Mouse (Mus musculus) E14TG2a.4 (cell line): ENCODE data around the gene Foxl1.

Source experiments
- H3K27me3 ChIP-seq: 2 replicates; pipeline ENCODE4 v1.6.1; 2014; ENCODE audit warnings: low read length, control low read depth; ENCODE audit not compliant: insufficient read depth
- H3K36me3 ChIP-seq: 2 replicates; pipeline ENCODE4 v1.6.1; 2014; ENCODE audit warnings: low read length, control low read depth; ENCODE audit not compliant: insufficient read depth
- H3K4me1 ChIP-seq: replicated peaks from 2 replicates; pipeline ENCODE4 v1.6.1; 2014; ENCODE audit warnings: low read depth, low read length, control low read depth
- H3K4me3 ChIP-seq: replicated peaks from 2 replicates; pipeline ENCODE4 v1.5.1; 2014; ENCODE audit warnings: mild to moderate bottlenecking, low read length
- H3K9me3 ChIP-seq: 2 replicates; pipeline ENCODE4 v1.6.1; 2014; ENCODE audit warnings: low read length, control low read depth
- CTCF ChIP-seq: conservative IDR thresholded peaks from 2 replicates; pipeline ENCODE4 v1.5.1; 2014; ENCODE audit warnings: low read length
- NANOG ChIP-seq: IDR thresholded peaks from 2 replicates; pipeline ENCODE4 v1.6.1; 2014; ENCODE audit warnings: borderline replicate concordance, low read length, mixed read lengths
- POU5F1 ChIP-seq: IDR thresholded peaks from 2 replicates; pipeline ENCODE4 v1.6.1; 2014; ENCODE audit warnings: low read length, borderline replicate concordance

Gene Foxl1

GRCm38 (mm10) chr8:121126694-121127093 lies 1.0 kb upstream of the Foxl1 start:
- peaks cover 96% of the 10 kb centered on the region for H3K27me3 ChIP-seq
- no peaks in the 10 kb centered on the region for H3K36me3 ChIP-seq
- H3K4me1 ChIP-seq = peaks cover 37% of the 10 kb centered on the region
- H3K9me3 ChIP-seq = peaks cover 9% of the 10 kb centered on the region
- TF ChIP-seq POU5F1 = no peak
- no peak for TF ChIP-seq CTCF
- no peak for TF ChIP-seq NANOG
- H3K4me3 ChIP-seq = no peak overlapping the region

GRCm38 (mm10) chr8:121127291-121127701 lies 444 bp upstream of the Foxl1 start:
- Histone ChIP-seq H3K4me1 (peaks cover 37% of the 10 kb centered on the region), H3K36me3 (no peaks in the 10 kb centered on the region), H3K9me3 (peaks cover 9% of the 10 kb centered on the region), H3K27me3 (peaks cover 94% of the 10 kb centered on the region), H3K4me3 (no peak overlapping the region)
- TF ChIP-seq POU5F1 = no peak
- no peak for TF ChIP-seq NANOG
- TF ChIP-seq CTCF = no peak

GRCm38 (mm10) chr8:121128531-121129264 lies 958 bp downstream of the Foxl1 start:
- Histone ChIP-seq H3K36me3 (no peaks in the 10 kb centered on the region), H3K9me3 (peaks cover under 1% of the 10 kb centered on the region; the same call in 1 of the 2 replicates), H3K27me3 (peaks cover 80% of the 10 kb centered on the region), H3K4me1 (peaks cover 31% of the 10 kb centered on the region), H3K4me3 (peak overlapping the region; percentile 62)
- TF ChIP-seq POU5F1 (no peak), NANOG (no peak), CTCF (no peak)

GRCm38 (mm10) chr8:121129265-121129940 lies 1.7 kb downstream of the Foxl1 start:
- H3K36me3 ChIP-seq = no peaks in the 10 kb centered on the region
- H3K4me3 ChIP-seq = peak overlapping the region; percentile 62
- TF ChIP-seq CTCF (no peak), POU5F1 (no peak), NANOG (no peak)
- H3K4me1 ChIP-seq = peaks cover 27% of the 10 kb centered on the region
- peaks cover 81% of the 10 kb centered on the region for H3K27me3 ChIP-seq
- no peaks in the 10 kb centered on the region for H3K9me3 ChIP-seq

GRCm38 (mm10) chr8:121130522-121130921 lies 2.8 kb downstream of the Foxl1 start:
- TF ChIP-seq NANOG (no peak), CTCF (peak; percentile 66)
- Histone ChIP-seq H3K36me3 (no peaks in the 10 kb centered on the region), H3K9me3 (no peaks in the 10 kb centered on the region)

GRCm38 (mm10) chr8:121132961-121133513 lies 5.3 kb downstream of the Foxl1 start:
- TF ChIP-seq NANOG = no peak
- H3K4me3 ChIP-seq = no peak overlapping the region
- H3K27me3 ChIP-seq = peaks cover 57% of the 10 kb centered on the region
- H3K4me1 ChIP-seq = peaks cover 17% of the 10 kb centered on the region
- no peaks in the 10 kb centered on the region for H3K36me3 ChIP-seq
- peaks cover 3% of the 10 kb centered on the region; the same call in 1 of the 2 replicates for H3K9me3 ChIP-seq

More at GRCm38 (mm10) chr8:121130522-121130921, 2.8 kb downstream of the Foxl1 start:
- H3K27me3 ChIP-seq = peaks cover 78% of the 10 kb centered on the region
- no peak overlapping the region for H3K4me3 ChIP-seq
- peaks cover 22% of the 10 kb centered on the region for H3K4me1 ChIP-seq

GRCm38 (mm10) chr8:121134102-121134501 lies 6.4 kb downstream of the Foxl1 start:
- Histone ChIP-seq H3K36me3 (no peaks in the 10 kb centered on the region), H3K4me3 (no peak overlapping the region)
- TF ChIP-seq NANOG (no peak), CTCF (no peak), POU5F1 (no peak)

GRCm38 (mm10) chr8:121134512-121134911 lies 6.8 kb downstream of the Foxl1 start:
- peaks cover 13% of the 10 kb centered on the region for H3K9me3 ChIP-seq
- TF ChIP-seq POU5F1 = no peak
- TF ChIP-seq NANOG = no peak
- TF ChIP-seq CTCF = no peak
- H3K36me3 ChIP-seq = no peaks in the 10 kb centered on the region
- no peak overlapping the region for H3K4me3 ChIP-seq
- peaks cover 50% of the 10 kb centered on the region for H3K27me3 ChIP-seq
- peaks cover 6% of the 10 kb centered on the region for H3K4me1 ChIP-seq

More at GRCm38 (mm10) chr8:121134102-121134501, 6.4 kb downstream of the Foxl1 start:
- Histone ChIP-seq H3K27me3 (peaks cover 50% of the 10 kb centered on the region), H3K9me3 (peaks cover 13% of the 10 kb centered on the region), H3K4me1 (peaks cover 9% of the 10 kb centered on the region)
